Mouse (Mus musculus): ENCODE measurements around the gene Gm20388. TPM values are rescaled to one million over a fixed set of nuclear protein-coding genes. Genes with fewer than 3 reads are reported as not detected.

The Gm20388 gene
- total RNA-seq, 1 experiment from 2014 or later = 18.4 TPM

- no peak for ATAC-seq (replicated peaks in 1 of 2; ENCODE audit: insufficient read depth in 1 of 2, low FRiP score in 2 of 2, low TSS enrichment in 1 of 2, low read depth in 1 of 2, poor library complexity in 2 of 2, severe bottlenecking in 2 of 2)
These were observed 2305.8 kb downstream of the Gm20388 start for GRCm38 (mm10) chr8:122216433-122216832.

- ATAC-seq (replicated peaks in 1 of 2; ENCODE audit: insufficient read depth in 1 of 2, low FRiP score in 2 of 2, low TSS enrichment in 1 of 2, low read depth in 1 of 2, poor library complexity in 2 of 2, severe bottlenecking in 2 of 2) = no peak
These were observed 2307.0 kb downstream of the Gm20388 start for GRCm38 (mm10) chr8:122217456-122218177.

- ATAC-seq (replicated peaks in 1 of 2; ENCODE audit: insufficient read depth in 1 of 2, low FRiP score in 2 of 2, low TSS enrichment in 1 of 2, low read depth in 1 of 2, poor library complexity in 2 of 2, severe bottlenecking in 2 of 2) = peak in 1 of 2 experiments; percentile 23; a peak in 1 of 4 replicates
These were observed 2313.5 kb downstream of the Gm20388 start for GRCm38 (mm10) chr8:122223976-122224649.

DNA sequence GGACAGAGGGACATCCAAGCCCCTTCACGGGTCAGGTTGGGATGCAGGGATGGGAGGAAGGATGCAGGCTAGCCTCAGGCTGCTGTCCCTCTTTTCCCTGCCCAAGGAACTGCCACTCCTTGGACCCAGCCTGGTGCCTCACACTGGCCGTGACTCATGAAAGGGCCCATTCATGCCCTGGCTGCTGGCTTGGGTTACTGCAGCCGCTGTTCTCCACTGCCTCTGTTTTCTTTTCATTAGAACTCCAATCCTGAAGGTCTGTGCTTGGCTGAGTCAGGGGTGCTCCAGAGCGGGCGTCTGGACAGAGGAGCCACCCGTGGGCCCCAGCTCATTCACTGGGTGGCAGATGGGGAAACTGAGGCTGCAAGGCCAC lies 2314.0 kb downstream of the Gm20388 start:
- ATAC-seq (replicated peaks in 1 of 2; ENCODE audit: insufficient read depth in 1 of 2, low FRiP score in 2 of 2, low TSS enrichment in 1 of 2, low read depth in 1 of 2, poor library complexity in 2 of 2, severe bottlenecking in 2 of 2) = no peak

GRCm38 (mm10) chr8:122225446-122225845 lies 2314.8 kb downstream of the Gm20388 start:
- no peak for ATAC-seq (replicated peaks in 1 of 2; ENCODE audit: insufficient read depth in 1 of 2, low FRiP score in 2 of 2, low TSS enrichment in 1 of 2, low read depth in 1 of 2, poor library complexity in 2 of 2, severe bottlenecking in 2 of 2)

- ATAC-seq (replicated peaks in 1 of 2; ENCODE audit: insufficient read depth in 1 of 2, low FRiP score in 2 of 2, low TSS enrichment in 1 of 2, low read depth in 1 of 2, poor library complexity in 2 of 2, severe bottlenecking in 2 of 2) = no peak
These were observed 2316.7 kb downstream of the Gm20388 start for GRCm38 (mm10) chr8:122227345-122227744.

GRCm38 (mm10) chr8:122228792-122229575 lies 2318.3 kb downstream of the Gm20388 start:
- no peak for ATAC-seq (replicated peaks in 1 of 2; ENCODE audit: insufficient read depth in 1 of 2, low FRiP score in 2 of 2, low TSS enrichment in 1 of 2, low read depth in 1 of 2, poor library complexity in 2 of 2, severe bottlenecking in 2 of 2)

- 0 out of 4 replicates have a peak, but pooled peaks of 1 of the 2 experiments have one; percentile 4 for ATAC-seq (replicated peaks in 1 of 2; ENCODE audit: insufficient read depth in 1 of 2, low FRiP score in 2 of 2, low TSS enrichment in 1 of 2, low read depth in 1 of 2, poor library complexity in 2 of 2, severe bottlenecking in 2 of 2)
These were observed 2319.4 kb downstream of the Gm20388 start for GRCm38 (mm10) chr8:122229819-122230711.

DNA sequence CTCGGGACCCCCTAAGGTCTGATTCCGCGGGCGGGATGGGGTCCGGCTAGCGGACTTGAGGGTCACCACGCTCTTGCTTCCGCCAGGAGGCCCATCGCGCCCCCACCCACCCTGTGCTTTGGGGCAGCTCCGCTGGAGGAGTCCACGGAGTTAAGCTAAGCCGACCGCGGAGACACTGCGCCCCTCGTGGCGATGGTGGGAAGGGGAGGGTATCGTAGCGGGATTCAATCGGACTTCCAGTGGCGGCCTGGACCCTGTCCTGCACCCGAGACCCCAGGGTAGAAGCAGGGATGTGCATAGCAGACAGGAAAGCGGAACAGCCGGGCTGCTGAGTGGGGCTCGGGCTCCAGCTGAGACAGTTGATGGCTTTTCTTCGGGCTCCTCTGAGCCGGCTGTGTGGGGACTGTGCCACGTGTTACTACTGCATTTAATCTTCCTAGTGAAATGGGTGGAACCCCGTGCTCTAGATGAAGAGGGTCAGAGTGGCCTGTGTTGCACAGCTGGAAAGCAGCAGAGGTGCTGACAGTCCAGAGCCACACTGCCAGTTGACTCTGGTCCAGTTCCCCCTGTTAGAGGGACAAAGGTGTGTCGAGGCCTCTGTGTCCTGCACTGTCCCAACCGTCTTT lies 2320.2 kb downstream of the Gm20388 start:
- ATAC-seq (replicated peaks in 1 of 2; ENCODE audit: insufficient read depth in 1 of 2, low FRiP score in 2 of 2, low TSS enrichment in 1 of 2, low read depth in 1 of 2, poor library complexity in 2 of 2, severe bottlenecking in 2 of 2) = peak; percentile 64 to 69

GRCm38 (mm10) chr8:122234055-122234454 lies 2323.4 kb downstream of the Gm20388 start:
- no peak for ATAC-seq (replicated peaks in 1 of 2; ENCODE audit: insufficient read depth in 1 of 2, low FRiP score in 2 of 2, low TSS enrichment in 1 of 2, low read depth in 1 of 2, poor library complexity in 2 of 2, severe bottlenecking in 2 of 2)

GRCm38 (mm10) chr8:122236521-122236920 lies 2325.9 kb downstream of the Gm20388 start:
- no peak for ATAC-seq (replicated peaks in 1 of 2; ENCODE audit: insufficient read depth in 1 of 2, low FRiP score in 2 of 2, low TSS enrichment in 1 of 2, low read depth in 1 of 2, poor library complexity in 2 of 2, severe bottlenecking in 2 of 2)

DNA sequence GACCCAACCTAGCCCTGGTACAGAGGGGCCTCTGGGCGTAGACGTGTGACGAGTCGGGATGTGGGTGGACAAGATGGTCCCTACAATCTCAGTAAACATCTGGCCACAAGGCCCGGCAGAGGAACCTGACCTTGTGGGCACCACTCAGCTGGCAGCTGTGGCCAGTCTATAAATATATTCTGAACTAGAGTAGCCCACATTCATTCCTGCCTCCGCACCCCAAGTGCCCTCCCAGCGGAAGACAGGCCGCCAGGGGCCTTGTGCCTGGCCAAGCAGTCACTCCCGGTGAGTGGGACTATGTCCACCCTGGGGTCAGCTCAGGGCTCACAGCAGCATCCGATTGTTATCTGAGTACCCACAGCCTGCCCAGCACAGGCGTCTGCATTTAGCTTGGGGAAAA lies 2327.6 kb downstream of the Gm20388 start:
- ATAC-seq (replicated peaks in 1 of 2; ENCODE audit: insufficient read depth in 1 of 2, low FRiP score in 2 of 2, low TSS enrichment in 1 of 2, low read depth in 1 of 2, poor library complexity in 2 of 2, severe bottlenecking in 2 of 2) = no peak

DNA sequence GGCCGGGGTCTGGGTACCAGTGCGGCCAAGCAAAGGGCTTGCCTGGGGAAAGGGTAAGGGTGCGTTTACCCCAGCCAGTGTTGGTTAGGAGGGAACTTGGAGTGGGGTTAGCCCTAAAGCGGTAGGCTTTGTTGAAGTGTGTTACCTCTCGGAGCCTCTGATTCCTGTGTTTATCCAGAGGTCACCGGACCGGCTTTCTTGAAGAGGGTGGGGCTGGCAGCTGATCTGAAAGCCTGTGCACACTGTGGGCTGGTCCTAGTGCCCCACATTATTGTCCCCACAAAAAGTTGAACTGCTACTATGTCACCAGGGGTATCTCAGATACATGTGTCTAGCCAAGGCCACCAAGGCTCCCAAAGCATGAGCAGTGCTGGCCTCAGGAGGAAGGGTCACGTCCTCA lies 2328.1 kb downstream of the Gm20388 start:
- ATAC-seq (replicated peaks in 1 of 2; ENCODE audit: insufficient read depth in 1 of 2, low FRiP score in 2 of 2, low TSS enrichment in 1 of 2, low read depth in 1 of 2, poor library complexity in 2 of 2, severe bottlenecking in 2 of 2) = no peak

- no peak for ATAC-seq (replicated peaks in 1 of 2; ENCODE audit: insufficient read depth in 1 of 2, low FRiP score in 2 of 2, low TSS enrichment in 1 of 2, low read depth in 1 of 2, poor library complexity in 2 of 2, severe bottlenecking in 2 of 2)
These were observed 2329.8 kb downstream of the Gm20388 start for GRCm38 (mm10) chr8:122240241-122241026.

DNA sequence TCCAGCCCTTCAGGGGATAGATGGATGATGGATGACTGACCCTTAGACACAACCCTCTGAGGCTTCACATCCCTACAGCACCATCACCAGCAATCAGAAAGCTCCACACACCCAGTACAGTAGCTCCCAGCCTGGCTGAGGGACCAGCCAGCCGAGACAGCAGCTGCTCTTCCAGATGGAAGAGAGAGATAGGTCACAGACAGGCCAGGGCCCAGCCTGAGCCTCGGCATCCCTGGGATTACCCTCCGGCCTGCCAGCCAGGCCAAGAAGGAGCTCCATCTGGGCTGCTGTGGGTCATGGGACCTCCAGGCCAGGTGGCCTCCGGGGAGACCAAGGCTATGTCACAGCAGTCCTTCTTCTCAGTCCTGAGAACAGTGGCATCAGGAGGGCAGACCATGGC lies 2332.7 kb downstream of the Gm20388 start:
- no peak for ATAC-seq (replicated peaks in 1 of 2; ENCODE audit: insufficient read depth in 1 of 2, low FRiP score in 2 of 2, low TSS enrichment in 1 of 2, low read depth in 1 of 2, poor library complexity in 2 of 2, severe bottlenecking in 2 of 2)

- ATAC-seq (replicated peaks in 1 of 2; ENCODE audit: insufficient read depth in 1 of 2, low FRiP score in 2 of 2, low TSS enrichment in 1 of 2, low read depth in 1 of 2, poor library complexity in 2 of 2, severe bottlenecking in 2 of 2) = no peak
These were observed 2334.5 kb downstream of the Gm20388 start for GRCm38 (mm10) chr8:122245161-122245560.
